Mouse (Mus musculus): ENCODE data around the gene Emc6. TPM values are rescaled to one million over a fixed set of nuclear protein-coding genes. Genes with fewer than 3 reads are reported as not detected.

Emc6 gene
- polyA plus RNA-seq, 2 experiments from 2014 or later, result 42.2 to 49.5 TPM

Other genes starting within 250 kb of the Emc6 start
- gene Atp2a3, start 215.9 kb downstream of the Emc6 start, polyA plus RNA-seq (2017; shearing (Covaris generic)), result 10 to 100 TPM; 57.5 to 89.4 TPM
- gene P2rx1, start 177.9 kb downstream of the Emc6 start, polyA plus RNA-seq (2017; shearing (Covaris generic)), result under 1 TPM in 1 of 2 experiments, not detected in 1; 0.39 TPM
- 1 to 10 TPM; 2.3 to 5.8 TPM for gene Camkk1, start 158.0 kb downstream of the Emc6 start, polyA plus RNA-seq (2017; shearing (Covaris generic))
- gene Ncbp3, start 129.3 kb downstream of the Emc6 start, polyA plus RNA-seq (2017; shearing (Covaris generic)), result 10 to 100 TPM; 17.1 to 21.5 TPM
- 100 to 1,000 TPM in 1 of 2 experiments, 10 to 100 TPM in 1; 63.9 to 126 TPM for gene Itgae, start 86.5 kb downstream of the Emc6 start, polyA plus RNA-seq (2017; shearing (Covaris generic))
- gene Haspin, start 38.7 kb downstream of the Emc6 start, polyA plus RNA-seq (2017; shearing (Covaris generic)), result 1 to 10 TPM; 6.6 to 8.2 TPM
- gene P2rx5, start 16.6 kb downstream of the Emc6 start, polyA plus RNA-seq (2017; shearing (Covaris generic)), result under 1 TPM; 0.33 to 0.55 TPM
- 10 to 100 TPM; 27.4 to 30.8 TPM for gene Tax1bp3, start within 50 bp of the Emc6 start, polyA plus RNA-seq (2017; shearing (Covaris generic))
- 10 to 100 TPM; 12.9 to 18.3 TPM for gene Ctns, start 22.0 kb upstream of the Emc6 start, polyA plus RNA-seq (2017; shearing (Covaris generic))
- gene Shpk, start 22.4 kb upstream of the Emc6 start, polyA plus RNA-seq (2017; shearing (Covaris generic)), result 1 to 10 TPM; 1.3 to 4.8 TPM
- not detected for gene Trpv1, start 57.3 kb upstream of the Emc6 start, polyA plus RNA-seq (2017; shearing (Covaris generic))
- under 1 TPM; 0.09 to 0.16 TPM for gene Trpv3, start 90.4 kb upstream of the Emc6 start, polyA plus RNA-seq (2017; shearing (Covaris generic))
- gene Aspa, start 152.6 kb upstream of the Emc6 start, polyA plus RNA-seq (2017; shearing (Covaris generic)), result under 1 TPM in 1 of 2 experiments, not detected in 1; 0.08 TPM
- gene Gm49340, start 152.7 kb upstream of the Emc6 start, polyA plus RNA-seq (2017; shearing (Covaris generic)), result not detected
- gene Spata22, start 152.7 kb upstream of the Emc6 start, polyA plus RNA-seq (2017; shearing (Covaris generic)), result not detected
- not detected for gene Olfr20, start 173.7 kb upstream of the Emc6 start, polyA plus RNA-seq (2017; shearing (Covaris generic))
- not detected for gene Olfr376, start 194.2 kb upstream of the Emc6 start, polyA plus RNA-seq (2017; shearing (Covaris generic))
- gene Olfr1, start 222.6 kb upstream of the Emc6 start, polyA plus RNA-seq (2017; shearing (Covaris generic)), result not detected

All from CD4-positive, CD25-positive, alpha-beta regulatory T cell, adult 4 months (primary cell).